Mouse (Mus musculus): ENCODE measurements around the gene Vars. TPM values are rescaled to one million over a fixed set of nuclear protein-coding genes. Genes with fewer than 3 reads are reported as not detected.
A peak's percentile ranks its signal among the peaks of the same experiment; 100 is the strongest.
"Not testable (repeated sequence)": the region's sequence is repeated elsewhere in the genome, so short reads cannot be mapped to it uniquely, and the experiment has no call there.

The Vars gene
- total RNA-seq (2022), result 10 to 100 TPM; 43.5 to 53.0 (median 48.2) TPM

GRCm38 (mm10) chr17:35000717-35001451 lies at the start of gene Vars:
Vars (plus strand) TSS chr17:35000987.
- DNase-seq (ENCODE audit: low spot score in 2 of 2), result peak; percentile 69 to 74

- peak in 1 of 2 experiments; percentile 63 for DNase-seq (ENCODE audit: low spot score in 2 of 2)
Measured at GRCm38 (mm10) chr17:34951636-34952377, 49.0 kb upstream of the Vars start.

- DNase-seq (ENCODE audit: low spot score in 2 of 2), result peak in 1 of 2 experiments; percentile 70
Measured at GRCm38 (mm10) chr17:34952378-34953040, 48.3 kb upstream of the Vars start.

- no peak for DNase-seq (ENCODE audit: low spot score in 2 of 2)
Measured at GRCm38 (mm10) chr17:34953258-34953657, 47.5 kb upstream of the Vars start.

DNA sequence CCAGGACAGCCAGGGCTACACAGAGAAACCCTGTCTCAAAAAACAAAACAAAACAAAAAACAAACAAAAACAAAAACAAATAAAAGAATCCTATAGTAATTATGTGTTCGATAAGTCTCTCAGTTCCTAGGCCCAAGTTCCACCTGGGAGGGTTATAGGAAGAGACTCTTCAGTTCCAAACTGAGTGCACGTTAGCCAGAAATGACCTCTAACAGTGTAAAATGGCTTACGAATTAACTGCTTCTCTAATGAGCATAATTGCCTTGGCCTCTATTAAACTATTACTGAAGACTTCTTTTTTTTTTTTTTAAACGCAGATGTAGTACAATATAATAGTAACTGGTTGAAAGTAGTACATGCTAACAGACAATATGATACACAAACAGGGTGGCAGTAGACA lies 46.9 kb upstream of the Vars start:
- no peak for DNase-seq (ENCODE audit: low spot score in 2 of 2)

DNA sequence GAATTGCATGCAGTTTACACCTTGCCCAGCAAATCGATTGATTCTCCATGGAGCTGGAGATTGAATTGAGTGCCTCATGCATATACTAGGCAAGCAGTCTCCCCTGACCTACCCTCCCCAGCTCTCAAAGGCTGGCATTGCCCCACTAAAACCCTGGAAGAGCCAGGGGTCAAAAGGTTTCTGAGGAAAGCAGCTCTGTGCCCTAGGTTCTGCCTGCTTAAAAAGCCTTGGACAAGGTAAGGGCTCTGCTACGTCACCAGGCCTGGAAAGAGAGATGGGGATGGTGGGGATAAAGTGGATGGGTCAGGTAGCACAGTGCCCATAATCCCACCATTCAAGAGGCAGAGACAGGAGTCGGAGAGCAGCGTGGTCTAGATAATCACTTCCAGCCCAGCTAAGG lies 46.0 kb upstream of the Vars start:
- DNase-seq (ENCODE audit: low spot score in 2 of 2), result no peak

- no peak for DNase-seq (ENCODE audit: low spot score in 2 of 2)
Measured at GRCm38 (mm10) chr17:34955884-34956283, 44.9 kb upstream of the Vars start.

- no peak for DNase-seq (ENCODE audit: low spot score in 2 of 2)
Measured at GRCm38 (mm10) chr17:34956340-34956739, 44.4 kb upstream of the Vars start.

- not testable (repeated sequence) for DNase-seq (ENCODE audit: low spot score in 2 of 2)
Measured at GRCm38 (mm10) chr17:34957291-34957690, 43.5 kb upstream of the Vars start.

- not testable (repeated sequence) for DNase-seq (ENCODE audit: low spot score in 2 of 2)
Measured at GRCm38 (mm10) chr17:34957966-34958365, 42.8 kb upstream of the Vars start.

GRCm38 (mm10) chr17:34958734-34959129 lies 42.1 kb upstream of the Vars start:
- not testable (repeated sequence) for DNase-seq (ENCODE audit: low spot score in 2 of 2)

DNA sequence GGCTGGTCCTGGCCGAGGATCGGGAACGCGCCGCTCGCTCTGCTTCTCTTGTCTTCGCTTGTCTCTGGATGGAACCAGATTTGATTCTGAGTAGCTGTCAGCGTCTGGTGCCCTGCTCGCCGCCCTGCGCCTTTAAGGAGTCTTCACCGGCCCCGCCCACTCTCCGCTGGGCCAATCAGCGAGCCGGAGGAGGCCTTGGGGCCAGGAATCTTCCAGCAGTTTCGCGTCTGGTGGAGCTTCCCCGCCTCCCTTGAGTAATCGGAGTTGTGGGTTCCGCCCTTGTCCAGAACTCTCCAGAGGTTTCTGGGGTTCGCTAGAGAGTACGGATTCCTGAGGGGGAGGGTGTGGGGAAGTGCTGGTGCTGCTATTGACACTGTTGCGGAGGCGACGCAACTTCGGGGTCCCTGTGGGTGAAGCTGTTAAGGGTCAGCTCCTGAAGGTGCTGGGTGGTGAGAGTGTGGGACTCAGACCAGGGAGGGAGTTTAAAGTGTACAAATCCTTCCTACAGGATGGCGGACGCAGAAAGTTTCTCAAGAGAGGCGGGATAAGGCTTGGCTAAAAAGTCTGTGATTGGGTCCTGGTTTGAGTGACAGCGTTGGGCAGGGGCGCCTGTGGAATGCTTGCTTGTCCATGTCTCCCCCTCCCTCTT lies 41.5 kb upstream of the Vars start, which contains the start of gene Hspa1b:
Gene Hspa1b, minus strand, starts transcription at position 109 of the 649 bp plus-strand sequence.
- peak; percentile 71 to 83 for DNase-seq (ENCODE audit: low spot score in 2 of 2)

- no peak for DNase-seq (ENCODE audit: low spot score in 2 of 2)
Measured at GRCm38 (mm10) chr17:34959881-34960515, 40.8 kb upstream of the Vars start.

DNA sequence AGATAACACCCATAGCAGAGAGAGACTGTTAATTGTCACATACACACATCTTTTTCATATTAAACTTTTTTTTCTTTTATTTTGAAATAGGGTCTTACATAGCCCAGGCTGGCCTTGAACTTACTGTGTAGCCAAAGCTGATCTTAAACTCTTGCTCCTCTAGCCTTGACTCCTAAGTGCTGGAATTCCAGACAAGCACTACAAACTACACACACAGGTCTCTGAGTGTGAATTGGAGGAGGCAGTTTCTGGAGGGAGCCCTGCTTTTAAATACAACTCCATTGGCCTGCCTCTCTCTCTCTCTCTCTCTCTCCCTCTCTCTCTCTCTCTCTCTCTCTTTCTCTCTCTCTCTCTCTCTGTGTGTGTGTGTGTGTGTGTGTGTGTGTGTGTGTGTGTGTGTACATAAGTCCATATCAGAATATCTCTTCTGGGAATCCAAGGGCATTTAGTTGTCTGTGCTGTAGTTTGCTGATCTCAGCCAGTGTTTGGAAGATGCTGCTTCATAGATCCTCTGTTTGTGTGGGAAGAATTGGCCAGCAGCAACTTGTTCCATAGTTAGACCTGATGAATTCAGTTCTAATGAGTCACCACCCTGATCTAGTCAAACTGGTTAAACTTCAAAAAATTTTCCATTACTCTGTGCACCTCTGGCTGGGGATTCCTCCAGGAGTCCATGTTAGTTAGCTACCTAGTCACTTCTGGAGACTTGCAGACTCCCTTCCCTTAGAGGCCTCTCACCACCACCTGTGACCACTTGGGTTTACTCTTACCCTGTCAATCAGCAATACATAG lies 39.9 kb upstream of the Vars start:
- no peak for DNase-seq (ENCODE audit: low spot score in 2 of 2)

DNA sequence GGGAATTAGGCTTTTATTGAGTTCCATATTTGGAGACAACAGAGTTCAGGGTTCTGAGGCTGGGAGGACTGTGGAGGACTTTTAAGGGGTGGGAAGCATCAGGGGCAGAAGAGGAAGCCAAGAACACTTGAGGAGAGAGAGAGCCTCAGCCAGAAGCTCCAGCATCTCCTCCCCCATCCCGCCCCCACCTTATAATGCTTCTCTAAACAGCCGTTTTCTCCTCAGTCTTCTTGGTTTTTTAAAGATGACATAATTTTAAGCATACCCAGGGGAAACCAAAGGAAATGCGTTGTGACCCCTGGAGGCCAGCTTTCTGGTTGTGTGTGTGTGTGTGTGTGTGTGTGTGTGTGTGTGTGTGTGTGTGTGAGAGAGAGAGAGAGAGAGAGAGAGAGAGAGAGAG lies 38.7 kb upstream of the Vars start:
- no peak for DNase-seq (ENCODE audit: low spot score in 2 of 2)

DNA sequence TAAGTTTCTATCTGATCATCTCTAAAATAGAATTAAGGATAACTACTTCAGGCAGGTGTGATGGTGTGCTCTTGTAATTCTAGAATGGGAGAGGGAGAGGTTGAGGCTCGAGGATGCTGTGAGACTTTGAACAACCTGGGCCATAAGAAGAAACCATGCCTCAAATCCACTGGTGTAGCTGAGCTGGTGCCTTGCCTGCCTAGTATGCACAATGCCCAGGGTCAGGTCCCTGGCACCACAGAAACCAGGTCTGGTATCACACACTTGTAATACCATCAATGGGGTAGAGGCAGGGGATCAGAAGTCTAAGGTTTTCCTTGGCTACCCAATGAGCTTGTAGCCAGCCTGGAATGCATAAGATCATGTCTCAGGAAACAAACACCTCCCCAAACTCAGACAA lies 37.9 kb upstream of the Vars start:
- DNase-seq (ENCODE audit: low spot score in 2 of 2), result no peak

- DNase-seq (ENCODE audit: low spot score in 2 of 2), result no peak
Measured at GRCm38 (mm10) chr17:34964640-34965049, 36.1 kb upstream of the Vars start.

GRCm38 (mm10) chr17:34965627-34966026 lies 35.2 kb upstream of the Vars start:
- DNase-seq (ENCODE audit: low spot score in 2 of 2), result no peak

- DNase-seq (ENCODE audit: low spot score in 2 of 2), result not testable (repeated sequence)
Measured at GRCm38 (mm10) chr17:34969822-34970221, 31.0 kb upstream of the Vars start, which contains the start of gene Gm20481. Gm20481 (plus strand) TSS chr17:34969912.

DNA sequence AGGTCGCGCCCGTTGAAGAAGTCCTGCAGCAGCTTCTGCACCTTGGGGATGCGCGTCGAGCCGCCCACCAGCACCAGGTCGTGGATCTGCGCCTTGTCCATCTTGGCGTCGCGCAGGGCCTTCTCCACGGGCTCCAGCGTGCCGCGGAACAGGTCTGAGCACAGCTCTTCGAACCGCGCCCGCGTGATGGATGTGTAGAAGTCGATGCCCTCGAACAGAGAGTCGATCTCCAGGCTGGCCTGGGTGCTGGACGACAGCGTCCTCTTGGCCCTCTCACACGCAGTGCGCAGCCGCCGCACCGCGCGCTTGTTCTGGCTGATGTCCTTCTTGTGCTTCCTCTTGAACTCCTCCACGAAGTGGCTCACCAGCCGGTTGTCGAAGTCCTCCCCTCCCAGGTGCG lies 29.9 kb upstream of the Vars start:
- DNase-seq (ENCODE audit: low spot score in 2 of 2), result not testable (repeated sequence)
